Mouse (Mus musculus): ENCODE measurements around the gene Plcd3.

The Plcd3 gene

GRCm38 (mm10) chr11:103117591-103118009 lies 16.1 kb upstream of the Plcd3 start:
- in situ Hi-C loops (cut with MboI, MseI) = no loop called here

DNA sequence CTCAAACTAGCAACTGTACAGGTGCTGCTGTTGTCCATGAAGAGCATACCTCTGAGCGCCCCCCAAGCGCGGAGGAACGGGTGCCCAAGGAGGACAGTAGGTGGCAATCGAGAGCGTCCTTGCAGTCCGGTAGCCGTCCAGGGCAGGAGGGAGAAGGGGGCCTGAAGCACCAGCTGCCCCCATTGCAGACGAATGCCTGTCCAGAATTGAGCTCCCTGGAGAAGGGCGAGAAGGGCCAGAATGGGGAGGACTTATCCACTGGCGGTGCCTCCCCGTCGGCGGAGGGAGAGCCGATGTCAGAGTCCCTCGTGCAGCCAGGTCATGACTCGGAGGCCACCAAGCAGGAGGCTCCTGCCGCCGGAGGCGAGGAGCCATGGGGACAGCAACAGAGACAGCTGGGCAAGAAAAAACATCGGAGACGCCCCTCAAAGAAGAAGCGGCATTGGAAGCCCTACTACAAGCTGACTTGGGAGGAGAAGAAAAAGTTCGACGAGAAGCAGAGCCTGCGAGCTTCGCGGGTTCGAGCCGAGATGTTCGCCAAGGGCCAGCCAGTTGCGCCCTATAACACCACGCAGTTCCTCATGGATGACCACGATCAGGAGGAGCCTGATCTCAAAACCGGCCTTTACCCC lies 15.6 kb upstream of the Plcd3 start:
- in situ Hi-C loops (cut with MboI, MseI) = no loop called here

- in situ Hi-C loops (cut with MboI, MseI) = no loop called here
Measured at GRCm38 (mm10) chr11:103116008-103116818, 14.8 kb upstream of the Plcd3 start, which contains the start of gene Hexim1. Gene Hexim1 (plus strand): TSS chr11:103116231.

DNA sequence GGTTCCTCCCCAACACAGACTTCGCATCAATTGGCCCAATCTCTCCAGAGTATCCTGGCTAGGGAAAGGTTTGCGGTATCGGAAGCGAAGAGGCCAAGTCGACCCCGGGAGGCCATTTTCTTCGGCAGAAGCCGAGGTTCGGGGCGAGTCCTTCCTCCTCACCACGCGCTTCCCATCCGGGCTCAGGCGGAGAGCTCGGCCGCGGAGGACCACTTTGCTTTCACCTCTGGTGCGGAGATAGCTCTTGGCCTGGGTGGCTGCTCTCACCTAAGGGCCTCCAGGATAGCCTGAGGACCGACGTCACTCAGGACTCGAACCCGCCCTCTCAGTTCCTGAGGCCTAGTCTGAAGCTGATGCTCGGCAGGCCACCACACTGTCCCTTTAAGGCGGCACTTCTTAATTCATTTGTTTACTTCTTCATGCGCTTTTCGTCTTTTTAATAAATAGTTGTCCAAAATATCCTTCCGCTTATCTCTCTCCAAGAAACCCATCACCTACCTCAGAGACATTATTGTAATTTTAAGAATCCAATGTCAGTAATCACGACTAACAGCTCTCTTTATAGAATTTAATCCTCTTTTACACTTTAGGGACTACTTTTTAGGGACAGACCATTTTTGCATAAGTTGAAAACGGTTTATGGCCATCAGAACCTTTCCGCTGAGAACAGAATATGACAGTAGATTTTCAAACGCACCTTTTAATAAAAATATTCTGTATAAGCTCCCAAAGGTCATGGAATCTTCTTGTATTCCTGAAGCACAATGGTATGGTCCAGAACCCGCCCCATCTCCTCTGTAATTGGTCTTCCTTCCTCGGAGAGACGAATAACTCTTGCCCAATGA lies 13.9 kb upstream of the Plcd3 start:
- in situ Hi-C loops (cut with MboI, MseI) = no loop called here

- in situ Hi-C loops (cut with MboI, MseI) = no loop called here
Measured at GRCm38 (mm10) chr11:103114270-103114943, 12.9 kb upstream of the Plcd3 start.

DNA sequence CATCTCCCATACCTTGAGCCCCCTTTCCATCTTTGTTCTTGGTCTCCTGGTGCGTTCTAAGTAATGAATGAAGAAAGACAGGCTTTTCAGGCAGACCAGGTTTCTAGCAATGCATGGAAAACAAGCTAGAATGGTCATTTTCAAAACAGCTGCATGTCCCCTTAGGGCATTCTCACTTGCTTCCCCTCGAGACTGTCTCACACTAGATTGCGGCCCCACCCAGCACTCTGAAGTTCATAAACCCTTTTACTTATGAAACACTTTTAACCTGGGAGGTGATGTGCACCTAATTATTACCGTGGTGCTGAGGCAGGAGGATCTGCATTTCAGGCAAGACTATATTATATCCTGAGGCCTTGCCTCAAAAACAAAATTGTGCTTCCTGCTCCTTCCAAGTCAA lies 12.3 kb upstream of the Plcd3 start:
- in situ Hi-C loops (cut with MboI, MseI) = no loop called here

- in situ Hi-C loops (cut with MboI, MseI) = no loop called here
Measured at GRCm38 (mm10) chr11:103113005-103113404, 11.5 kb upstream of the Plcd3 start.

DNA sequence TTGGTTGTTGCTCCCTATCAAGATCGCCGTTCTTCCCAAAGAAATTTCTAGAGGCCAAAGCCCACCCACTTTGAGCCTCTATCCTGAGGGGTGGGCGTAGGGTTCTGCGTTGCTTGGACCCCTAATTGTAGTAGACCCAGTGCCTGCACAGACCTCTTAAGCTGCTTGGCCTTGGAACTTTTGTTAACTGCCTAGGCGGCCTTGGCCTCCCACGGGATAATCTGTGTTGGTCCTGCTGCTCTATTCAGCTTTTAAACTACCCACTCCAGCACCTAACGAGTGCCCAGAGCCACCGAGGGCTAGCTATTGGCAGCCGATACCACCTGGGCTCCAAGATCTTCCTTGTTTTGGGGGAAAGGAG lies 11.1 kb upstream of the Plcd3 start:
- in situ Hi-C loops (cut with MboI, MseI) = no loop called here

DNA sequence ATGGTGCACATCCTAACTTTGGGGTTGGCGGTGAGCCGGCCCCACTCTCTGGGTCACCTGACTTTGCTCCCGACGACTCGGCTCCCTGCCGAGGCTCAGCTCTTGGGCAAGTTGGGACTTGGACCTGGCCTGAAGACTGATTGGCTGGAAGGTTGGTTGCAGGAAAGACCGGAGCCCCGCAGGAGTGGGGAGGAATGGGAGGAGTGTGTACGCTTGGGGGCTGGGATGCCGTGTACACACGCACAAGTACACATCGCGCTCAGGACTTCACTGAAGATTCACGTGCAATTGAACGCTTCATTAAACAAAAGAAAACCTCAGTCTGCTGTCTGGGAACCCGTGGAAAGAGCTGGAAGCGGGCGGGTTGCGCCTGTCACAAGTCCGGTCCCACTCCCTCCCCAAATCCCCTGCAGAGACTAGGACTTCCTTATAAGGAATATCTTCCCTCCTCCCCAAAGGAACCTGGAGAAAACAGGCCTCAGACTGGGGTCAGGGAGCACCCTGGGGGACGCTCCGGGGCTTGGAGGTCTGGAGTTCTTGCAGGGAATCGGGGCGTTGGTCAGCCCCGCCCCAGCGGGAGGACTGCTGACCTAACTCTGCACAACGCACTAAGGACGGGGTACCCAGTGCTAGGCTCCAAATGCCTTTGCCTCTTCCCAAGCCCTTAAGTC lies 10.6 kb upstream of the Plcd3 start:
- in situ Hi-C loops (cut with MboI, MseI) = no loop called here

GRCm38 (mm10) chr11:103111301-103111700 lies 9.8 kb upstream of the Plcd3 start:
- in situ Hi-C loops (cut with MboI, MseI) = no loop called here

DNA sequence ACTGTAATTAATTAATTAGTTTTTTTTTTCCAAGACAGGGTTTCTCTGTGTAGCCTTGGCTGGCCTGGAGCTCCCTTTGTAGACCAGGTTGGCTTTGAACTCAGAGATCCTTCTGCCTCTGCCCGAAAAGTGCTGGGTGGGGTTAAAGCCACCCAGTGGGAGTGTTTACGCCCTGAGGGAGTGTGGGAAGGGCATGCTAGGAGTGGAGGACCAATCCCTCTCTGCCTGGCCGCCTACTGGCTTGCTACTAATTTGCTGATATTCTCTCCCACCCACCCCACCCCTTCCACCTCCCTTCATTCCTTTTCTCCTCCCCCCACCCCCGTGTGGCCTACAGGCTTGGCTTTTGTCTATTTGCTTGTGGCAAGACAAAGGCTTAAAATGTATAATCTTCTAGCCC lies 4.9 kb upstream of the Plcd3 start:
- in situ Hi-C loops (cut with MboI, MseI) = no loop called here

DNA sequence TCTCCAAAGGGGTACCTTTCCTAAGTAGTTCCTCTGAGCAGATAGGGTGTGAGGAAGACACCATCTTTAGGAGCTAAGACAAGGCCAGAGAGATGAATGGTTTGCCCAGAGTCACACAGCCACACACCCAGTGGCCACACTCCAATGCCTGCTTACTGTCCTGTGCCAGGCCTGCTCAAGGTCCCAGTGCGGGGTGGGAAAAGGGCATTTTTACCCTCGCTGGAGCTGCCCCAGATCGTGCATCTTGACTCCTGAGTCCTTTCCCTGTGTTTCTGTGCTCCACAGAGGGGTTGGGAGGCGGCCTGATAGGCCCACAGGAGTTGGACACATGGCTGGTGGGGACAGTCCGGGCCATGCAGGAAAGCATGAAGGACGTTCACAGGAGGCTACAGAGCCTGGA lies 4.4 kb upstream of the Plcd3 start:
- in situ Hi-C loops (cut with MboI, MseI) = no loop called here

GRCm38 (mm10) chr11:103105180-103105725 lies 3.8 kb upstream of the Plcd3 start:
- in situ Hi-C loops (cut with MboI, MseI) = no loop called here

GRCm38 (mm10) chr11:103104469-103104868 lies 3.0 kb upstream of the Plcd3 start:
- in situ Hi-C loops (cut with MboI, MseI) = loop anchor here (5.0 kb wide), 2 partner anchors 53 to 87 kb away; no protein-coding TSS in a partner anchor

GRCm38 (mm10) chr11:103103621-103104020 lies 2.2 kb upstream of the Plcd3 start:
- in situ Hi-C loops (cut with MboI, MseI) = loop anchor here (5.0 kb wide), 2 partner anchors 54 to 86 kb away; no protein-coding TSS in a partner anchor

DNA sequence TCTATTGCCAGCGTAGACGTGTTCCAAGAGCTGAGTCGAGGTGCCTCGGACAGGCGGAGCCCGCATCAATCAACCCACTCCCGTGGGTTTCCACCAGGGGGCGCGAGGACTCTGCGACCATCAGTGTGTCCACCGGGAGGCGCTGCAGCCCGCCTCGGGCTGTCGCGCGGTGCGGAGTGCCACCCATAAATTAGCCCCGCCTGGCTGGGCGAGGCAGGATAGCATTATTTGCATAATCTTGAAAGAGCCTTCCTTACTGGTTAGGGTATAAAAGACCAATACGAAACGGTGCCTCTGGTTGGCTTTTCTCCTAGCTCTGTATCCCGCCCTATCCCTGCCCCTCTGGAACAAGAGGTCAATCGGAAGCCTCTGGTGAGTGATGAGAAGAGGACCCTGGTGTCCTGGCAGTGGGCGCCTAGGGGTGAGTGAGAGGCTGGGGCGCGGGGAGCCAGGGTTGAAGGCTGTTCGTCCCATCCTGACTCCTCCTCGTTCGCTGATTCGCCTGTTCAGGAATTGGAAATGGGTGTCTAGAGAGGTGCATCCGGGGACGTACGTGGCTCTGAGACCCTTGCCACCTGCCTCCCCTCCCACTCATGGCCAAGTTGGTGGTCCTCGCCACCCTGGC lies 1.4 kb upstream of the Plcd3 start:
- in situ Hi-C loops (cut with MboI, MseI) = loop anchor here (5.0 kb wide), 2 partner anchors 54 to 86 kb away; no protein-coding TSS in a partner anchor

DNA sequence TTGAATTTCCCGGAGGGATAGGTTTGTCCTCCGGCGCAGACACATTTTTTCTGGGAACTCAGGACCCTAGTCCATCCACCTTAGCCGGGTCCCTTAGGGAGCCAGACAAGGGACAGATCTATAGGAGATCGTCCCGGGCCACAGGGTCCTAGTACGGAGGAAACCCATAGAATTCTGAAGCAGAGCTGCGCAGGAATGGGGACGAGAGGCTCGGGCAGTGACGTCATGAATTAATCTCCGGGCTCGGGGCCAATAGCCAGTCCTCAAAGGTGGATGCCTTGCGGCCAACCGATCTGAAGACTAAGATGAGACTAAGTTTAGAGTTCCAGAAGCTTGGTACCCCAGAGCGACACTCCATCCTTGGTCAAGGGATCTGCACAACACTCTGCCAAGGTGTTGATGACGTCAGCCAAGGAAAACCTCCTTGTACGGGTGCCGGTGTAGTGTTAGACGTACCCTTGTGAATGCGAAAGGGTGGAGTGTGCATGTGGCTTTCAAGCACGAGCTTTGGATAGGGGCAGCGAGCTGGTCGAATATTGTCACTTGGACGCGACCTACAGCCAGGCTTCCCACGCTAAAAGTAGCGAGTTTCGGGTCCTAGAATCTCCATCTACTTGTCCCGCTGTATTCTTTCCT lies 526 bp upstream of the Plcd3 start:
- in situ Hi-C loops (cut with MboI, MseI) = loop anchor here (5.0 kb wide), 2 partner anchors 55 to 85 kb away; no protein-coding TSS in a partner anchor

DNA sequence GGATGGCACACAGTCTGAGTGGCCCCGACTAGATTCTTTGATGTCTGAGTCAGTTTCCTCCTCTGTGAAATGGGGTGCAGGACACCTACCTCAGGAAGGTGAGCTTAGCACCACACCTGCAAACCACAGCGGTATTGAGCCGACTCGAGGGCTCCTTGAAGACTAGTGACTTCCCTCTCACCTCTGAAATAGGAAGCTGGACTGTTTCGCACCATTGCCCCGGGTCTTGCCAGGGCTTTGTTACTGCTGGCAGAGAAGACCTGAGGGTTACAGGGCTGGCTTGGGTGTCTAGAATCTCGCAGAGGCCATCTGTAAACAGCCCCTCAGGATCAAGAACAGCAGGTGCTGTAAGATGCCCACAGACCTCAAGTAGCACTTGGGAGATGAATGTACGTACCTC lies 1.1 kb downstream of the Plcd3 start:
- in situ Hi-C loops (cut with MboI, MseI) = loop anchor here (5.0 kb wide), 2 partner anchors 57 to 83 kb away; no protein-coding TSS in a partner anchor

GRCm38 (mm10) chr11:103099352-103099940 lies 2.0 kb downstream of the Plcd3 start:
- in situ Hi-C loops (cut with MboI, MseI) = no loop called here

Data from T-helper 2 cell (primary cell).